Mouse (Mus musculus): ENCODE results near the gene Fam178b.
"Not testable (repeated sequence)": the region's sequence is repeated elsewhere in the genome, so short reads cannot be mapped to it uniquely, and the experiment has no call there.

DNA sequence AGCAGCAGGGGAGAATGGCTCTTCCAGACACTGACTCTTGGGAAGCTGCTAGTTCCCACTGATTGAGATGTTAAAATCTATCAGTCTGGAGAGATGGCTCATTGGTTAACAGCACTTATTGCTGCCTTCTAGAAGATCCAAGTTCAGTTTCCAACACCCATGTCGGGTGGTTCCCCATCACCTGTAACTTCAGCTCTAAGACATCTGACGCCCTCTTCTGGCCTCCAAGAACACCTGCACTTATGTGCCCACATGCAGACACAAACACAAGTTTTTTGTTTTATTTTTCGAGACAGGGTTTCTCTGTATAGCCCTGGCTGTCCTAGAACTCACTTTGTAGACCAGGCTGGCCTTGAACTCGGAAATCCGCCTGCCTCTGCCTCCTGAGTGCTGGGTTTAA, 67.0 kb downstream of the Fam178b start:
- TF ChIP-seq CTCF (conservative IDR thresholded peaks at IDR 0.05; ENCODE audit: low read length): peak; percentile 35
- not testable (repeated sequence) for TF ChIP-seq NANOG, POU5F1 (IDR thresholded peaks at IDR 0.05; ENCODE audit: borderline replicate concordance, low read length)

Measured in E14TG2a.4 (cell line).